Mouse (Mus musculus) B cell, adult 2 months (primary cell): Measurements from ENCODE around the gene Lipf.

Source experiments
- DNase-seq, 2 experiments: peaks; one replicate each; pipeline ENCODE4 v3.0.0; 2022

Gene Lipf

DNA sequence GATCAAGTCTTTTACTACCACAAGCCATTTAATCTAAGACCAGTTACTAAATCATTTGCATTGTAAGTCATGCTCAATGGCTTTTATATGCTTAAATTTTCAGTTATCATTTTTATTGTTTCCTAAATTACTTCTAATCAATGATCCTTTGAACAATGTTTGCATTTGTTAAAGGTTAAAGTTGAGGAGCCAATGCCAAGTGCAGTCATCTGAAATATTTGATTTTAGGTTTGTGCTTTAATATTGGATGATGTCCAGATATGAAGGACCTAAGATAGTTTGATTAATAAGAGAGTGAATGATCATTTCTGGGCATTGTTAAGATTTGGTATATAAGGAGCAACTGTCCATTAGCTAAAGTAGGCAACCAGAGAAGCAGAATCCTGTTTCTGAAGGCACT, at the start of gene Lipf:
Gene Lipf, plus strand, starts transcription at position 301 of the 400 bp plus-strand sequence.
- DNase-seq, result no peak

DNA sequence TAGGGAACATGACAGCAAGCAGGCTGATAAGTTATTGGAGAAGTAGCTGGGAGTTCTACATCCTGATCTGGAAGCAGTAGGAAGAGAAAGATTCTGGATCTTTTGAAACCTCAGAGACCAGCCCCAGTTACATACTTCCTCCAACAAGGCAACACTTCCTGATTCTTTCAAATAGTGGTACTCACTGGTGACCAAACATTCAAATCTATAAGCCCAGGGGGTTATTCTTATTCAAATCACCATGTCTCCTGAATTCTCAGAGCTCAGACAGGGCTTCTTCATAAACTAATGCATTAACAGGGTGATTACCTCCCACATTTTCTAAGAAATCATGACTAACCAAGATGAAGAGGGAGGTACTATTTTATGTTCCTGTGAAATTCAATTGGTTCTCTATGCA, 36.9 kb upstream of the Lipf start:
- no peak for DNase-seq

DNA sequence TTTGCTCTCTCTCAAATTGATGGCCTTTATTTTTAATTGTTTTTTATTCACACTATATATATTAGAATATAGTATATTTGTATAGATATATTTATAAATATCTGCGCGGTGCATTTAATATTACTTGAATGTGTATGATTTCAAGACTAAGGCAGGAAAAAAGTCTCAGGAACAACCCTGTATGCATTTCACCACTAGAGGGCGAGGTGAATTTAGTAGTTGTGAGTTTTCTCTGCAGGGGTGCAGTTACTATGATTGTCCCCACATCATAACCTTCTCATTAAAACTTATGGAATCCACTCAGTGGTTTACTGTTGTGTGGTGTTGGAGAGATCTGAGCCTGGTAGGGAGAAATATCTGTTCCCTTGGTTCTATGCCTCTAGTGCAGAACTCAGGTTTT, 18.0 kb downstream of the Lipf start:
- peak; percentile 12 to 14 for DNase-seq

DNA sequence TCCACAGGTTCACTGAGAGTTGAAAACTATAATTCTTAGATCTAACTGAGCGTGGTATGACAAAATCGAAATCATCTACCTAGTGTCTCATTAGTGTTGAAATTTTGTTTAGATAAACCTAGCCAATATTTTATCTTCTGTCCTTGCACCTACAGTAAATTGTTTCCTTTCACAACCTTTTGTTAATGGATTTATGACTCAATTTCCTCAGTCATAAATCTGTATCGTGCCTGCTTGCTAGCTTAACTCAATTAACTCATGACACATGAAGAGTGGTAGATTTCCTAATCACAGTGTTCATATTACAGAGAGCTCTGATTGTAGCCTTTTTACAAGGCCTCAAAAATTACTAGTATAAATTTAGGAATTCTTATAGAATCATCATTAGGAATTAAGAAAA, 22.1 kb downstream of the Lipf start:
- no peak for DNase-seq

DNA sequence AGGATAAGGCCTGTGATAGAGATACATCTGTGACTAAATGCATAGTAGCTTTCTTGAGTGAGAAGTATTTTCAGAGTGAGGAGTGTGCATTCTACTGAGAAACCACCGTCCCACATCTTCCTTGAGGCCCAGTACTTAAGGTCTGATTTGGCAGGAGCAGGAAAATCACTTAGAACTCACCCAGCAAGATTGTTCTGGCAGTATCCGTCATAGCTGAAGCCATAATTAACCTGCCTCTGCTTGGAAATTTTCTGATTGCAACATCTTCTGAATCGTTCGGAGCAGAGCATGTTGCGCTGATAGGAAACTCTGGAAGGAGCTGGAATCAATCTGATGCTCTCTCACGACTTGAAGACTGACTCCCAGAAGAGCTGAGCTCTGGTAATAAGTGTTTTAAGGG, 47.0 kb downstream of the Lipf start, which contains the start of gene Lipk:
Gene Lipk, plus strand, starts transcription at position 289 of the 400 bp plus-strand sequence.
- no peak for DNase-seq

DNA sequence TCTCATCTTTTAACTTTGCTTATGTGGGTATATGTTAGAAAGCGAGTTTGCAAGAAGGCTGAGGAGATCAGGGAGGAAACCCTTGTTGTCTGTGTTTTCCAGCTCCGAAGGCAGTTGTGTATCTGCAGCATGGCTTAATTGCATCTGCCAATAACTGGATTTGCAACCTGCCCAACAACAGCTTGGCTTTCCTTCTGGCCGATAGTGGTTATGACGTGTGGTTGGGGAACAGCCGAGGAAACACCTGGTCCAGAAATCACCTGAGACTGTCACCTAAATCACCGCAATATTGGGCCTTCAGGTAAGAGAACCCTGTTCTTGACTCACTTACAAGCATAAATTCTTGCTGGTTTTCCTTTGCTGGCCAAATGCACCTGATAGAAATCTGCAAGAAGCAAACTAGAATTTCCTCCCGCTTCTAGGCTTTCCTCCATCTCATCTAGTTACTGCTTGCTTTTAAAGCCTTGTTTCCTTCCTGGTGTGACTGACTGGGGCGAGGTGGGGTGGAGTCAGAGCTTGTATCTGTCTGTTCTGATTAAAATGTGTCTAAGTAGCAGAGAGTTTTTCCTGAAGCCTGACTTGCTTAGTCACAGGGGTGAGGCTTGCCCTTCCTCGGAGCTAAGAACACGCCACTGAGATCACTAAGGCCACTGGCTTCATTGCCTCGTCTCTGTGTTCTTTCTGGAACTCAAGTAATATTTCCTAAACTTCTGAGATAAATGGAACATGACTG, 60.6 kb downstream of the Lipf start:
- DNase-seq, result no peak

DNA sequence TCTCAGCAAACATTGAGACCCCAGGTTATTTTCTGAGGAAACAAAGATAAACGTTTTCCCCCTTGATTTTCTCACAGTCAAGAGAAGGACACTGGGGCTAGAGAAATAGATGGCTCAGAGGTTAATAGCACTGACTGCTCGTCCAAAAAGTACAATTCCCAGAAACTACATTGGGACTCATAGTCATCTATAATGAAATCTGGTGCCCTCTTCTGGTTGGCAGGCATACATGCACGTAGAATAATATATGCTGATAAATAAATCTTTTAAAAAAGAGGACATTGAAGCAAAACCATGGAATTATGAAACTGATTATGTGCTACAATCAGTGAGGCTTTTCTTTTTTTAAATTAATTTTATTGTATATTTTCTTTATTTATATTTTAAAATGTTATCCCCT, 61.8 kb downstream of the Lipf start:
- DNase-seq, result peak; percentile 3 to 4
